Mouse (Mus musculus) stomach, postnatal 0 days (tissue): ENCODE results near the gene Gprin3. TPM values are rescaled to one million over a fixed set of nuclear protein-coding genes. Genes with fewer than 3 reads are reported as not detected.

Experiments used
- ATAC-seq: fragments of 200-750 bp; cut with Nextera tagmentation; 2 replicates; pipeline ENCODE4 v1.8.0; 2017; ENCODE audit not compliant: low FRiP score, low TSS enrichment
- DNase-seq: peaks from one replicate; pipeline ENCODE4 v3.0.0-alpha.2; 2016; ENCODE audit warnings: low spot score
- H3K27ac ChIP-seq: fragments of 300-500 bp; sonication (generic); replicated peaks from 2 replicates; pipeline ENCODE4 v1.5.1; 2014; ENCODE audit warnings: mild to moderate bottlenecking, control low read depth
- H3K27me3 ChIP-seq: fragments of 300-500 bp; sonication (generic); 2 replicates; pipeline ENCODE4 v1.6.1; 2014; ENCODE audit warnings: low read length; ENCODE audit not compliant: control insufficient read depth, insufficient read depth
- H3K36me3 ChIP-seq: fragments of 300-500 bp; sonication (generic); 2 replicates; pipeline ENCODE4 v1.6.1; 2014; ENCODE audit warnings: low read length, mixed read lengths; ENCODE audit not compliant: control insufficient read depth, insufficient read depth
- H3K4me1 ChIP-seq: fragments of 300-500 bp; sonication (generic); replicated peaks from 2 replicates; pipeline ENCODE4 v1.6.1; 2014; ENCODE audit warnings: antibody characterized with exemption; ENCODE audit not compliant: control insufficient read depth, insufficient read depth
- H3K4me2 ChIP-seq: fragments of 300-500 bp; sonication (generic); replicated peaks from 2 replicates; pipeline ENCODE4 v1.6.1; 2014; ENCODE audit warnings: low read depth, mild to moderate bottlenecking, control low read depth, moderate library complexity
- H3K4me3 ChIP-seq: fragments of 300-500 bp; sonication (generic); 2 replicates; pipeline ENCODE4 v1.5.1; 2014; ENCODE audit warnings: low read depth, low read length, control low read depth
- H3K9ac ChIP-seq: fragments of 300-500 bp; sonication (generic); 2 replicates; pipeline ENCODE4 v1.6.1; 2014; ENCODE audit warnings: mild to moderate bottlenecking, low read length, control low read depth, mixed read lengths
- H3K9me3 ChIP-seq: fragments of 300-500 bp; sonication (generic); 2 replicates; pipeline ENCODE4 v1.6.1; 2016; ENCODE audit warnings: low read length; ENCODE audit not compliant: control insufficient read depth
- CTCF ChIP-seq: IDR thresholded peaks from 2 replicates; pipeline ENCODE4 v1.5.1; 2016; ENCODE audit warnings: antibody characterized with exemption, low read depth, mild to moderate bottlenecking, moderate library complexity
- EP300 ChIP-seq: optimal IDR thresholded peaks from 2 replicates; pipeline ENCODE3; 2016; ENCODE audit warnings: antibody characterized with exemption
- WGBS: fragments of 180-500 bp; shearing (Covaris S2); extraction: QIAGEN DNeasy Blood & Tissue Kit; methylation state at CpG from one replicate; pipeline ENCODE4 v1.1.7; 2014; 5-methylcytosine and 5-hydroxymethylcytosine counted together
- polyA plus RNA-seq: library from polyadenylated mRNA; unstranded; fragments of >200 nt; fragmentation: Nextera tagmentation; extraction: Ambion mirVana; gene quantifications from 2 replicates; pipeline ENCODE4 v1.2.1, GENCODE M21; 2015

The Gprin3 gene
- polyA plus RNA-seq, 1 experiment from 2014 or later = 2.7 TPM

GRCm38 (mm10) chr6:59433116-59433515 lies 7.0 kb upstream of the Gprin3 start:
- TF ChIP-seq EP300 = no peak
- no peak for TF ChIP-seq CTCF
- 30% methylated on average over 1 of the region's 1 CpGs for WGBS
- H3K4me3 ChIP-seq = no peak overlapping the region
- no peak overlapping the region for H3K27ac ChIP-seq
- H3K4me1 ChIP-seq = no peaks in the 10 kb centered on the region
- no peaks in the 10 kb centered on the region for H3K9me3 ChIP-seq
- H3K9ac ChIP-seq = no peak overlapping the region
- H3K27me3 ChIP-seq = no peaks in the 10 kb centered on the region
- ATAC-seq = no peak
- no peak for DNase-seq
- H3K4me2 ChIP-seq = no peak overlapping the region
- no peaks in the 10 kb centered on the region for H3K36me3 ChIP-seq

- TF ChIP-seq CTCF = no peak
- no peak for TF ChIP-seq EP300
- 35% methylated on average over 3 of the region's 3 CpGs for WGBS
- no peaks in the 10 kb centered on the region for H3K4me1 ChIP-seq
- peak overlapping the region; percentile 69 for H3K9ac ChIP-seq
- H3K4me3 ChIP-seq = peak overlapping the region; percentile 50
- ATAC-seq = peak; percentile 43; the same call in 1 of the 2 replicates
- H3K9me3 ChIP-seq = no peaks in the 10 kb centered on the region
- H3K27ac ChIP-seq = peak overlapping the region; percentile 86; the same call in 1 of the 2 replicates
- peak overlapping the region; percentile 77 for H3K4me2 ChIP-seq
- DNase-seq = no peak
- no peaks in the 10 kb centered on the region for H3K36me3 ChIP-seq
- no peaks in the 10 kb centered on the region for H3K27me3 ChIP-seq
Observed at GRCm38 (mm10) chr6:59426534-59426885, 416 bp upstream of the Gprin3 start.

- no peaks in the 10 kb centered on the region for H3K9me3 ChIP-seq
- peak overlapping the region; percentile 61 for H3K27ac ChIP-seq
- TF ChIP-seq CTCF = no peak
- TF ChIP-seq EP300 = no peak
- H3K27me3 ChIP-seq = no peaks in the 10 kb centered on the region
- DNase-seq = peak; percentile 24
- peak overlapping the region; percentile 50 for H3K4me3 ChIP-seq
- H3K9ac ChIP-seq = no peak overlapping the region
- 48% methylated on average over 10 of the region's 10 CpGs for WGBS
- peak overlapping the region; percentile 77 for H3K4me2 ChIP-seq
- no peaks in the 10 kb centered on the region for H3K4me1 ChIP-seq
- H3K36me3 ChIP-seq = no peaks in the 10 kb centered on the region
- ATAC-seq = peak; percentile 38; the same call in 1 of the 2 replicates
Observed at GRCm38 (mm10) chr6:59424871-59425740, 988 bp downstream of the Gprin3 start.

DNA sequence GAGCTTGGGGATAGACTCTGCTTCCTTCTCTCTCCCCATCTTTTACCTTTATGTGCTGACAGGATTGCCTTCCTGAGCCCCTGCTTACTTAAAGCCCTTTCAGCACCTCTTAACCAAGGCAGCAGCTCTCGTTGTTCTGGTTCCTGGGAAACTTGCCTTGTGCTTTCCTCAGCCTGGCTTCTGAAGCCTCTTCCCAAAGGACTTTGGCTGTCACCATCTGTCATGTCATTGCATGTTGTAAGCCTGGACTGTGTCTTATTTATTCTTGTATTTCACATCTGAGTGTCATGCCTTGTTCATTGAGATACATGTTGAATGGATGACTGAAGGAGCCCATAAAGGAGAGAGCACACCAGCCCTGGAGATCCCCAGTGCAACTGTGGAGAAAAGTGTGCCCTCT lies 2.3 kb downstream of the Gprin3 start:
- DNase-seq = no peak
- no peaks in the 10 kb centered on the region for H3K9me3 ChIP-seq
- H3K36me3 ChIP-seq = no peaks in the 10 kb centered on the region
- no peaks in the 10 kb centered on the region for H3K4me1 ChIP-seq
- H3K9ac ChIP-seq = no peak overlapping the region
- H3K27me3 ChIP-seq = no peaks in the 10 kb centered on the region
- no peak overlapping the region for H3K4me3 ChIP-seq
- no peak overlapping the region for H3K27ac ChIP-seq
- 65% methylated on average over 1 of the region's 1 CpGs for WGBS
- no peak for ATAC-seq
- no peak overlapping the region for H3K4me2 ChIP-seq
- TF ChIP-seq CTCF (no peak), EP300 (no peak)

- Histone ChIP-seq H3K9me3 (no peaks in the 10 kb centered on the region), H3K27me3 (no peaks in the 10 kb centered on the region), H3K4me1 (no peaks in the 10 kb centered on the region), H3K9ac (no peak overlapping the region), H3K36me3 (no peaks in the 10 kb centered on the region), H3K4me2 (no peak overlapping the region), H3K27ac (no peak overlapping the region), H3K4me3 (no peak overlapping the region)
- TF ChIP-seq CTCF (no peak), EP300 (no peak)
- no peak for DNase-seq
- WGBS = 43% methylated on average over 3 of the region's 3 CpGs
- ATAC-seq = no peak
Observed at GRCm38 (mm10) chr6:59419264-59419663, 6.8 kb downstream of the Gprin3 start.

- DNase-seq (no peak), ATAC-seq (no peak)
- 62% methylated on average over 2 of the region's 2 CpGs for WGBS
- no peak for TF ChIP-seq EP300
- no peak for TF ChIP-seq CTCF
- Histone ChIP-seq H3K27ac (no peak overlapping the region), H3K9me3 (no peaks in the 10 kb centered on the region), H3K4me3 (no peak overlapping the region), H3K9ac (no peak overlapping the region), H3K36me3 (no peaks in the 10 kb centered on the region), H3K4me2 (no peak overlapping the region), H3K4me1 (no peaks in the 10 kb centered on the region), H3K27me3 (no peaks in the 10 kb centered on the region)
Observed at GRCm38 (mm10) chr6:59418659-59419058, 7.4 kb downstream of the Gprin3 start.
